ENCODE assay signal across 11 mouse cellular contexts in genomic region chr2:172854136-172854535, GRCm38 (mm10).
DNase-seq lines count a peak whose midpoint lies in the region; ATAC-seq and TF ChIP-seq lines count a peak whose summit lies in the region.
"Had no signal": no experiment of that assay in that cellular context is flagged by ENCODE, and none has a peak within 500 bp of the region (broad histone marks: within the 10 kb centered on the region; RNA-seq: fewer than 3 reads in every experiment).

No protein-coding gene starts in this region.

- H3K9ac ChIP-seq in heart, adult 2 months (ENCODE audit: low read depth, low read length) = no peak overlapping the region
- no peak overlapping the region for H3K9ac ChIP-seq in lung, postnatal 0 days (replicated peaks; ENCODE audit: low read depth)
- H3K9ac ChIP-seq: liver, embryonic 13.5 days had no signal

- WGBS in heart, adult 2 months = 34% methylated on average over 2 of the region's 2 CpGs
- 33% methylated on average over 2 of the region's 2 CpGs for WGBS in lung, postnatal 0 days

- no peak for ATAC-seq in lung, postnatal 0 days

- no peak overlapping the region for H3K27ac ChIP-seq in heart, adult 2 months
- H3K27ac ChIP-seq in lung, postnatal 0 days (ENCODE audit: low read length) = no peak overlapping the region
- H3K27ac ChIP-seq: liver, embryonic 13.5 days had no signal

- no peaks in the 10 kb centered on the region for H3K79me2 ChIP-seq in heart, adult 2 months (replicated peaks; ENCODE audit: control insufficient read depth, insufficient read depth, low read length)

- no peaks in the 10 kb centered on the region for H3K27me3 ChIP-seq in heart, adult 2 months (ENCODE audit: control insufficient read depth, insufficient read depth, low read length)
- H3K27me3 ChIP-seq in lung, postnatal 0 days (replicated peaks; ENCODE audit: insufficient read depth, low read length) = no peaks in the 10 kb centered on the region
- H3K27me3 ChIP-seq: liver, embryonic 13.5 days had no signal

- H3K4me2 ChIP-seq in lung, postnatal 0 days (replicated peaks; ENCODE audit: low read depth, low read length) = no peak overlapping the region
- H3K4me2 ChIP-seq: liver, embryonic 13.5 days had no signal

- no peak for TF ChIP-seq CTCF in heart, adult 2 months (IDR thresholded peaks at IDR 0.05)
- no peak for TF ChIP-seq CTCF in lung, postnatal 0 days (IDR thresholded peaks at IDR 0.05)

- peaks cover 3% of the 10 kb centered on the region; the same call in 1 of the 2 replicates for H3K4me1 ChIP-seq in heart, adult 2 months (ENCODE audit: control insufficient read depth, insufficient read depth, low read length)
- no peaks in the 10 kb centered on the region for H3K4me1 ChIP-seq in lung, postnatal 0 days (ENCODE audit: insufficient read depth, low read depth, low read length)
- H3K4me1 ChIP-seq: liver, embryonic 13.5 days had no signal

- intact Hi-C loops in heart, adult 2 months (cut with DNase I) = no loop called here
- intact Hi-C loops in heart, postnatal 25 days (cut with DNase I) = loop anchor here (5.0 kb wide), 1 partner anchor 88 kb away; the partner anchor contains the start of gene Bmp7

- peak; percentile 51 to 63 for DNase-seq in heart, adult 2 months
- no peak for DNase-seq in heart, postnatal 25 days (ENCODE audit: low spot score)
- peak; percentile 26 for DNase-seq in ovary, postnatal 36 days (ENCODE audit: low spot score)
- DNase-seq in ovary, postnatal 10 days (ENCODE audit: low spot score) = no peak
- DNase-seq in cerebellum, postnatal 25 days = peak; percentile 69 to 79
- no peak for DNase-seq in urinary bladder, postnatal 14 days (ENCODE audit: low spot score)
- DNase-seq in lung, postnatal 0 days (ENCODE audit: low spot score) = no peak
- no peak for DNase-seq in thymus, postnatal 25 days
- DNase-seq: gastrocnemius, postnatal 14 days; liver, embryonic 13.5 days; right cerebral cortex, postnatal 4 days had no signal

- no peak overlapping the region for H3K4me3 ChIP-seq in heart, adult 2 months
- no peak overlapping the region for H3K4me3 ChIP-seq in lung, postnatal 0 days (ENCODE audit: low read depth, low read length)
- H3K4me3 ChIP-seq: liver, embryonic 13.5 days had no signal

- TF ChIP-seq POLR2A in heart, adult 2 months (IDR thresholded peaks at IDR 0.05; ENCODE audit: insufficient read depth, low read depth, low read length) = no peak

- H3K9me3 ChIP-seq in lung, postnatal 0 days (ENCODE audit: low read length) = no peaks in the 10 kb centered on the region
- H3K9me3 ChIP-seq: liver, embryonic 13.5 days had no signal

- H3K36me3 ChIP-seq in heart, adult 2 months (ENCODE audit: control insufficient read depth, insufficient read depth, low read length) = no peaks in the 10 kb centered on the region
- H3K36me3 ChIP-seq in lung, postnatal 0 days (ENCODE audit: insufficient read depth, low read length) = no peaks in the 10 kb centered on the region
- H3K36me3 ChIP-seq: liver, embryonic 13.5 days had no signal

- TF ChIP-seq EP300 in heart, adult 2 months (IDR thresholded peaks at IDR 0.05; ENCODE audit: insufficient read depth, low read depth, low read length) = 0 out of 2 replicates have a peak, but pooled peaks have one; percentile 29
- no peak for TF ChIP-seq EP300 in lung, postnatal 0 days (IDR thresholded peaks at IDR 0.05)

Comparison
In these comparisons a context has a peak if more than half of its experiments do, and no peak if none do; other contexts are left out.
1. DNase-seq: peak in heart, adult 2 months (2 of 2), ovary, postnatal 36 days (single experiment) and cerebellum, postnatal 25 days (2 of 2); none in heart, postnatal 25 days (single experiment), ovary, postnatal 10 days (single experiment), urinary bladder, postnatal 14 days (single experiment), lung, postnatal 0 days (single experiment) and thymus, postnatal 25 days (single experiment).